Mouse (Mus musculus) MEL (cell line): Measurements from ENCODE around the gene Unc13a. TPM values are rescaled to one million over a fixed set of nuclear protein-coding genes. Genes with fewer than 3 reads are reported as not detected.
"Not testable (repeated sequence)": the region's sequence is repeated elsewhere in the genome, so short reads cannot be mapped to it uniquely, and the experiment has no call there.

Source experiments
- DNase-seq: peaks from one replicate; pipeline ENCODE4 v3.0.0; 2011; ENCODE audit warnings: low read depth, low spot score
- H3K27ac ChIP-seq: 2 replicates; pipeline ENCODE4 v1.5.1; 2012; ENCODE audit warnings: low read depth, mild to moderate bottlenecking, control low read depth, low read length, moderate library complexity; ENCODE audit not compliant: control insufficient read depth
- H3K27me3 ChIP-seq, 2 experiments: fragments of 150-350 bp in 1 of 2; sonication (generic) in 1 of 2; 2 replicates each; pipeline ENCODE4 v1.6.1; 2012; ENCODE audit warnings: low read length in 2 of 2, mild to moderate bottlenecking in 2 of 2, improper control_type of control experiment in 1 of 2, moderate library complexity in 1 of 2; ENCODE audit not compliant: insufficient read depth in 2 of 2, control insufficient read depth in 1 of 2
- H3K36me3 ChIP-seq, 2 experiments: 2 replicates each; pipeline ENCODE4 v1.6.1; 2012 to 2014; ENCODE audit warnings: low read length in 2 of 2, improper control_type of control experiment in 1 of 2, inconsistent platforms in 1 of 2, mild to moderate bottlenecking in 1 of 2; ENCODE audit not compliant: insufficient read depth in 2 of 2, control insufficient read depth in 1 of 2
- H3K4me1 ChIP-seq, 2 experiments: fragments of 150-350 bp in 1 of 2; sonication (generic) in 1 of 2; 2 replicates each; pipeline ENCODE4 v1.6.1; 2012; ENCODE audit warnings: low read length in 2 of 2, improper control_type of control experiment in 1 of 2, mild to moderate bottlenecking in 1 of 2; ENCODE audit not compliant: insufficient read depth in 2 of 2, control insufficient read depth in 1 of 2
- H3K4me3 ChIP-seq, 2 experiments: fragments of 150-350 bp in 1 of 2; sonication (generic) in 1 of 2; 2 replicates each; pipeline ENCODE4 v1.5.1; 2012; ENCODE audit warnings: low read depth in 2 of 2, low read length in 2 of 2, mild to moderate bottlenecking in 2 of 2, moderate library complexity in 2 of 2, control low read depth in 1 of 2, improper control_type of control experiment in 1 of 2; ENCODE audit not compliant: control insufficient read depth in 1 of 2, insufficient read depth in 1 of 2
- H3K79me2 ChIP-seq: 2 replicates; pipeline ENCODE4 v1.6.1; 2012; ENCODE audit warnings: mild to moderate bottlenecking, low read length, moderate library complexity; ENCODE audit not compliant: control insufficient read depth, poor library complexity, insufficient read depth
- H3K9ac ChIP-seq: 2 replicates; pipeline ENCODE4 v1.6.1; 2012; ENCODE audit warnings: low read depth, mild to moderate bottlenecking, control low read depth, low read length, moderate library complexity; ENCODE audit not compliant: control insufficient read depth, poor library complexity, severe bottlenecking
- H3K9me3 ChIP-seq: fragments of 150-350 bp; sonication (generic); replicated peaks from 2 replicates; pipeline ENCODE4 v1.6.1; 2012; ENCODE audit warnings: mild to moderate bottlenecking, low read length, improper control_type of control experiment, moderate library complexity; ENCODE audit not compliant: insufficient read depth
- CHD1 ChIP-seq: IDR thresholded peaks from 2 replicates; pipeline ENCODE4 v1.6.1; 2012; ENCODE audit warnings: low read depth, mild to moderate bottlenecking, inconsistent platforms, low read length, improper control_type of control experiment
- CTCF ChIP-seq, 3 experiments: IDR thresholded peaks in 2 of 3; conservative IDR thresholded peaks in 1 of 3; 2 replicates each; pipeline ENCODE4 v1.5.1; 2011 to 2012; ENCODE audit warnings: low read length in 3 of 3, low read depth in 2 of 3, mild to moderate bottlenecking in 2 of 3, improper control_type of control experiment in 1 of 3, inconsistent platforms in 1 of 3, mixed read lengths in 1 of 3, moderate library complexity in 1 of 3; ENCODE audit not compliant: control insufficient read depth in 1 of 3, insufficient read depth in 1 of 3, poor library complexity in 1 of 3, severe bottlenecking in 1 of 3
- E2F4 ChIP-seq: IDR thresholded peaks from 2 replicates; pipeline ENCODE4 v1.6.1; 2011; ENCODE audit warnings: low read depth, low read length, improper control_type of control experiment, borderline replicate concordance
- KAT2A ChIP-seq: conservative IDR thresholded peaks from 2 replicates; pipeline ENCODE4 v1.6.1; 2012; ENCODE audit warnings: low read depth, low read length, improper control_type of control experiment, inconsistent platforms
- MAX ChIP-seq: IDR thresholded peaks from 2 replicates; pipeline ENCODE4 v1.6.1; 2011; ENCODE audit warnings: low read length, improper control_type of control experiment
- MXI1 ChIP-seq: IDR thresholded peaks from 2 replicates; pipeline ENCODE4 v1.6.1; 2011; ENCODE audit warnings: mild to moderate bottlenecking, low read depth, low read length, improper control_type of control experiment
- MYC ChIP-seq: IDR thresholded peaks from 2 replicates; pipeline ENCODE4 v1.6.1; 2011; ENCODE audit warnings: low read depth, mild to moderate bottlenecking, low read length, improper control_type of control experiment, moderate library complexity
- POLR2AphosphoS2 ChIP-seq: IDR thresholded peaks from 2 replicates; pipeline ENCODE4 v1.6.1; 2011; ENCODE audit warnings: low read length, improper control_type of control experiment
- POLR2AphosphoS5 ChIP-seq: IDR thresholded peaks from 2 replicates; pipeline ENCODE4 v1.6.1; 2012; ENCODE audit warnings: low read depth, borderline replicate concordance, mild to moderate bottlenecking, inconsistent platforms, low read length, moderate library complexity, mixed read lengths
- RAD21 ChIP-seq: IDR thresholded peaks from 2 replicates; pipeline ENCODE4 v1.6.1; 2011; ENCODE audit warnings: mild to moderate bottlenecking, low read depth, low read length, improper control_type of control experiment
- TAL1 ChIP-seq: IDR thresholded peaks from 2 replicates; pipeline ENCODE4 v1.6.1; 2012; ENCODE audit warnings: mild to moderate bottlenecking, inconsistent platforms, low read length, moderate library complexity, mixed read lengths
- TBP ChIP-seq: IDR thresholded peaks from 2 replicates; pipeline ENCODE4 v1.8.0; 2011; ENCODE audit warnings: low read depth, low read length, improper control_type of control experiment
- UBTF ChIP-seq: IDR thresholded peaks from 2 replicates; pipeline ENCODE4 v1.6.1; 2012; ENCODE audit warnings: low read depth, mild to moderate bottlenecking, inconsistent platforms, low read length, improper control_type of control experiment, moderate library complexity, borderline replicate concordance; ENCODE audit not compliant: insufficient read depth
- USF1 ChIP-seq: IDR thresholded peaks from 2 replicates; pipeline ENCODE4 v1.6.1; 2014; ENCODE audit warnings: low read depth, mild to moderate bottlenecking, inconsistent platforms, low read length, improper control_type of control experiment, moderate library complexity
- ZNF384 ChIP-seq: IDR thresholded peaks from 2 replicates; pipeline ENCODE4 v1.6.1; 2012; ENCODE audit warnings: low read depth, mild to moderate bottlenecking, inconsistent platforms, low read length, improper control_type of control experiment
- polyA plus RNA-seq, 2 experiments: library from polyadenylated mRNA; stranded (reverse) in 1 of 2; unstranded in 1 of 2; fragments of >175 nt in 1 of 2; fragments of >200 nt in 1 of 2; gene quantifications; 2 replicates each; pipeline versions ENCODE4 v1.2.1 to v1.2.4; 2012; ENCODE audit warnings: low replicate concordance in 2 of 2, low read depth in 1 of 2; ENCODE audit not compliant: insufficient read length in 2 of 2, insufficient read depth in 1 of 2, missing spikeins in 1 of 2
- total RNA-seq: library from RNA; depleted of rRNA; stranded (reverse); fragments of 300-350 nt; gene quantifications from 2 replicates; pipeline ENCODE4 v1.2.3, GENCODE M21; 2012

The Unc13a gene
- total and polyA plus RNA-seq, 3 experiments = 0.81 to 3.6 TPM; not detected in 1

DNA sequence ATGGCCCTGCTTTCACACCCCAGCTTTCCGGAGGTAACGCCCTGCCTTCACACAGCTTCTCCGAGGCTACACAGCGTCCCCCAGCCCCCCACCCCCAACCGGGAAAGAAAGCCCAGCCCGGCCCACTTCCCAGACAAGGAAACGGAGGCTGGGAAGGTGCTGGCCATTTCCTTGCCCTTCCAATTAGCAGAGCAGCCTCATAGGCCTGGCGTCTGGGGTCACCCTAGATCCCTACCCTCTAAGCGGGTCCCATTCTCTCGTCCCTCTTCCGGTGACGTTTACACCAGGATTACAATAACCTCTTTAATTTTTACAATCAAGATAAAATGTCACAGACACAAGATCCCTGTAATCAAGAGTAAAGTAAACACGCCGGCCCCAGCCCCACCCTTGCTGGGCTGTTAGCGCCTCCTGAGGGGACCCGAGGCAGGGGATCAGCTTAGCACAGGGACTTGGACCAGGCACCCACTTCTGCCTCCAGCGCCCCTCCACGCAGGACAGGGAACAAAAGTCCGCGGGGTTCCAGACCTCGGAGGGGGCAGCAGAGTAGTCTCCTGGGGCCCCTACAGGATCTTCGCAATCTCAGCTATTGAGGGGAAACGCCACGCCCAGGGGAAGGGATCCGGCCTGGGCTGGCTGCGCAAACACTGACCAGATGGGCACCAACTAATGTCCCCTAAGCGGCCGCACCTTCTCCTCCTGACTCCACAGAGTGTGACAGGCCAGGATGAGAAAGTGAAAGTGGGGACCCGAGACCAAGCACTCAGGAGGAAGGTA lies 29.1 kb upstream of the Unc13a start:
- H3K9ac ChIP-seq = no peak overlapping the region; the same call in 1 of the 2 replicates
- H3K4me1 ChIP-seq = peaks cover 10 to 21% of the 10 kb centered on the region in 2 experiments
- TF ChIP-seq MXI1 = no peak
- no peak for TF ChIP-seq E2F4
- TF ChIP-seq POLR2AphosphoS2 = no peak
- TF ChIP-seq UBTF = no peak
- no peak for TF ChIP-seq USF1
- no peak for TF ChIP-seq POLR2AphosphoS5
- no peak for TF ChIP-seq RAD21
- no peak for TF ChIP-seq MAX
- no peak for TF ChIP-seq CTCF (IDR thresholded peaks at IDR 0.05 in 2 of 3, conservative IDR thresholded peaks at IDR 0.05 in 1 of 3; ENCODE audit: control insufficient read depth in 1 of 3, insufficient read depth in 1 of 3, low read depth in 2 of 3, low read length in 3 of 3, poor library complexity in 1 of 3, severe bottlenecking in 1 of 3)
- TF ChIP-seq TBP = no peak
- no peak for TF ChIP-seq TAL1
- TF ChIP-seq ZNF384 = no peak
- no peak for TF ChIP-seq KAT2A
- TF ChIP-seq CHD1 = no peak
- no peak for TF ChIP-seq MYC
- H3K79me2 ChIP-seq = no peaks in the 10 kb centered on the region
- no peaks in the 10 kb centered on the region for H3K27me3 ChIP-seq
- DNase-seq = no peak
- peaks cover 0 to 8% of the 10 kb centered on the region in 2 experiments; a peak in 2 of 4 replicates for H3K36me3 ChIP-seq
- no peak overlapping the region for H3K27ac ChIP-seq
- H3K9me3 ChIP-seq = no peaks in the 10 kb centered on the region
- H3K4me3 ChIP-seq = peak overlapping the region; percentile 45 to 47

DNA sequence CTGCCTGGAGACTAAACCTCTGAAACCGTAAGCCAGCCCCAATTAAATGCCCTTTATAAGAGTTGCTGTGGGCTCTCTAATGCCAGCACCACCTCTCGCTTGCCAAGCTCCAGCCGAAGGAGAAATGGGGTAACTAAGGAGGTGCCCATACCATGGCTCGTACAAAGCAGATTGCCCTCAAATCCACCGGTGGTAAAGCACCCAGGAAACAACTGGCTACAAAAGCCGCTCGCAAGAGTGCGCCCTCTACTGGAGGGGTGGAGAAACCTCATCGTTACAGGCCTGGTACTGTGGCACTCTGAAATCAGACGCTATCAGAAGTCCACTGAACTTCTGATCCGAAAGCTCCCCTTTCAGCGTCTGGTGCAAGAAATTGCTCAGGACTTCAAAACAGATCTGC lies 23.9 kb upstream of the Unc13a start:
- H3K27ac ChIP-seq, H3K9me3 ChIP-seq, H3K4me1 ChIP-seq: not testable (repeated sequence)
- peak in 2 of 3 experiments; percentile 24 to 31; a peak in 3 of 6 replicates for TF ChIP-seq CTCF (IDR thresholded peaks at IDR 0.05 in 2 of 3, conservative IDR thresholded peaks at IDR 0.05 in 1 of 3; ENCODE audit: control insufficient read depth in 1 of 3, insufficient read depth in 1 of 3, low read depth in 2 of 3, low read length in 3 of 3, poor library complexity in 1 of 3, severe bottlenecking in 1 of 3)
- TF ChIP-seq, all 39 proteins: peak for 1; not testable (repeated sequence) for 38
- not testable (repeated sequence) for DNase-seq, H3K36me3 ChIP-seq, H3K9ac ChIP-seq, H3K79me2 ChIP-seq, H3K4me3 ChIP-seq, H3K27me3 ChIP-seq
